Mouse (Mus musculus): Measurements from ENCODE around the gene C1qtnf6.

GRCm38 (mm10) chr15:78572658-78573397 is 41.6 kb upstream of the C1qtnf6 start, which contains the start of gene Rac2:
- no peak for TF ChIP-seq GATA1 (IDR thresholded peaks at IDR 0.05; ENCODE audit: borderline replicate concordance, low read length)
- no peak for TF ChIP-seq FLI1 (IDR thresholded peaks at IDR 0.05; ENCODE audit: low read length)
